Mouse (Mus musculus) midbrain, embryonic 15.5 days (tissue): ENCODE measurements around the gene Cers1. TPM values are rescaled to one million over a fixed set of nuclear protein-coding genes. Genes with fewer than 3 reads are reported as not detected.

Experiments used
- ATAC-seq: fragments of 200-750 bp; cut with Nextera tagmentation; replicated peaks from 2 replicates; pipeline ENCODE4 v1.8.0; 2017; ENCODE audit warnings: moderate TSS enrichment
- H3K27ac ChIP-seq: fragments of 300-500 bp; sonication (generic); 2 replicates; pipeline ENCODE4 v1.5.1; 2015; ENCODE audit warnings: mild to moderate bottlenecking, inconsistent platforms
- H3K27me3 ChIP-seq: fragments of 300-500 bp; sonication (generic); replicated peaks from 2 replicates; pipeline ENCODE4 v1.6.1; 2015; ENCODE audit warnings: inconsistent platforms
- H3K36me3 ChIP-seq: fragments of 300-500 bp; sonication (generic); replicated peaks from 2 replicates; pipeline ENCODE4 v1.6.1; 2015; ENCODE audit warnings: inconsistent platforms
- H3K4me1 ChIP-seq: fragments of 300-500 bp; sonication (generic); 2 replicates; pipeline ENCODE4 v1.6.1; 2015; ENCODE audit warnings: inconsistent platforms
- H3K4me2 ChIP-seq: fragments of 300-500 bp; sonication (generic); 2 replicates; pipeline ENCODE4 v1.6.1; 2015; ENCODE audit warnings: inconsistent platforms, mild to moderate bottlenecking, moderate library complexity
- H3K4me3 ChIP-seq: fragments of 300-500 bp; sonication (generic); 2 replicates; pipeline ENCODE4 v1.5.1; 2015; ENCODE audit warnings: mild to moderate bottlenecking, inconsistent platforms
- H3K9ac ChIP-seq: fragments of 300-500 bp; sonication (generic); 2 replicates; pipeline ENCODE4 v1.6.1; 2015; ENCODE audit warnings: mild to moderate bottlenecking, inconsistent platforms
- H3K9me3 ChIP-seq: fragments of 300-500 bp; sonication (generic); 2 replicates; pipeline ENCODE4 v1.6.1; 2016; ENCODE audit warnings: inconsistent platforms
- WGBS: fragments of 180-500 bp; shearing (Covaris S2); methylation state at CpG from one replicate; pipeline ENCODE4 v1.1.7; 2015; ENCODE audit warnings: mixed read lengths; 5-methylcytosine and 5-hydroxymethylcytosine counted together
- polyA plus RNA-seq: library from polyadenylated mRNA; unstranded; fragments of >200 nt; fragmentation: Nextera tagmentation; extraction: Ambion mirVana; gene quantifications from 2 replicates; pipeline ENCODE4 v1.2.1, GENCODE M21; 2015

The Cers1 gene
- polyA plus RNA-seq, 1 experiment from 2014 or later, result 38.2 TPM

DNA sequence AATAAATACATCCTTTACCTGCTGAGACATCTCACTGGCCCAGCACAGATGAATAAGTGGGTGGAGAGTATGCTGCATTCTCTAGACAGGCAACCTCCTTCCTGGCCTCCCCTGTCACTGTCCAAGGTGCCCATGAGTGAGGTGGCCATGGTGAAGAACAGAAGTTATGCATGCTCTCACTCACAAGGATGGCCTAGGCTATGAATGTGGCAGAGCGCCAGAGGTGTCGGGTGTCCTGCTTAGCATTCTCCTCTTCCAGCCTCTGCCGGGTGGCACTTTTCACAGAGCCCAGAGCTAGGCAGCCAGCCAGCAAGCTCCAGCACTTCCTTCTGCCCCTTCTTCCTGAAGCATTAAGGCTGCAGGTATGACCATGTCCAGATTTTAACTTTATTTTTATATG lies 43.8 kb downstream of the Cers1 start:
- no peak for ATAC-seq
- H3K4me2 ChIP-seq, result no peak overlapping the region

DNA sequence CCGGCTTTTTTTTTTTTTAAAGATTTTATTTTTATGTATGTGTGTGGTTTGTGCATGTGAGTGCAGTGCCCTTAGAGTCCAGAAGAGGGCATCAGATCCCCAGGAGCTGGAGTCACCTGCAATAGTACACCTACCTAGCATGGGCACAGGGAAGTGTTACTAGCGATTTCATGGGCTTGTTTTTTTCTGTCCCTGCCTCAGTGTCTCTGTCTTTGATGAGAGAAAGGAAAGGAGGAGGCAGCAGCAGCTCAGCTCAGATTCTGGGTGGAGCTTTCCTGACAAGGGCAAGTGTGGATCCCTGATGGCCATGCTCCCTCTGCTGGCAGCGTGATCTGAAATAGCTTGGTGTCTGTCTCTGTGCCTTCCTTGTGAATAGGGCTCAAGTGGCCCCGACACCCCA lies 45.2 kb downstream of the Cers1 start:
- Histone ChIP-seq H3K9ac (no peak overlapping the region), H3K4me2 (no peak overlapping the region), H3K4me3 (no peak overlapping the region), H3K27me3 (no peaks in the 10 kb centered on the region), H3K9me3 (no peaks in the 10 kb centered on the region), H3K4me1 (no peaks in the 10 kb centered on the region), H3K27ac (no peak overlapping the region), H3K36me3 (no peaks in the 10 kb centered on the region)
- 44% methylated on average over 4 of the region's 4 CpGs for WGBS
- ATAC-seq, result no peak

More for the DNA sequence above, 43.8 kb downstream of the Cers1 start:
- no peaks in the 10 kb centered on the region for H3K36me3 ChIP-seq
- H3K9ac ChIP-seq, result no peak overlapping the region
- no peak overlapping the region for H3K4me3 ChIP-seq
- H3K27ac ChIP-seq, result no peak overlapping the region
- 40% methylated on average over 3 of the region's 3 CpGs for WGBS
- H3K27me3 ChIP-seq, result no peaks in the 10 kb centered on the region
- no peaks in the 10 kb centered on the region for H3K4me1 ChIP-seq
- no peaks in the 10 kb centered on the region for H3K9me3 ChIP-seq

DNA sequence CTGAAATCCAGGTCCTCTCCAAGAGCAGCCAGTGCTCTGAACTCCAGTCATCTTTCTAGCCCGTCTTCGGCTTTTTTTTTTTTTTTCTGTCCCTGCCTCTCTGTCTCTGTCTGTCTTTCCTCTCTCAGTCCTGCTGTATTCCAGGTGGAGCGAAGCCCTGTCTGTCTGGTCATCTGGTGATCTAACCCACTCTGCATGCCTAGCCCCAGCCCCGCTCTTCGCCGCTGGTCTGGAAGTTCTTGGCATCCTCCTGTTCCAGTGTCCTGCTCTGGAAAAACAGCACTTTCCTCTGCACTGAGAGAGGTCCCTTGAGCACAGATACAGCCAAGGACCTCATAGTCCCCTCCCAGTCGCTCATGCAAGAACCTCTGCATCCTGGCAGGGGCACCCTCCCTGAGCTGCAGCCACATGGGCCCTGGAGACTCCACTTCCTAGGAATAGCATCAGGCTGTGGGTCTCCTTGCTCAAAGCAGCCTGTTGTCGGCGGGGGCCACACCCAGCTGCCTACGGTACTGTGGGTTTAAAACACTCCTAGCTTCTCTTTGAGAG lies 46.0 kb downstream of the Cers1 start:
- Histone ChIP-seq H3K4me1 (no peaks in the 10 kb centered on the region), H3K4me2 (no peak overlapping the region), H3K4me3 (no peak overlapping the region), H3K36me3 (no peaks in the 10 kb centered on the region), H3K27ac (no peak overlapping the region), H3K27me3 (no peaks in the 10 kb centered on the region), H3K9me3 (no peaks in the 10 kb centered on the region), H3K9ac (no peak overlapping the region)
- WGBS, result 77% methylated on average over 10 of the region's 10 CpGs
- ATAC-seq, result no peak

GRCm38 (mm10) chr8:70364066-70364465 lies 48.5 kb downstream of the Cers1 start:
- no peak overlapping the region for H3K9ac ChIP-seq
- ATAC-seq, result no peak
- no peak overlapping the region for H3K27ac ChIP-seq
- no peaks in the 10 kb centered on the region for H3K9me3 ChIP-seq
- no peak overlapping the region for H3K4me2 ChIP-seq
- 20% methylated on average over 5 of the region's 5 CpGs for WGBS
- H3K27me3 ChIP-seq, result no peaks in the 10 kb centered on the region
- no peaks in the 10 kb centered on the region for H3K36me3 ChIP-seq
- H3K4me3 ChIP-seq, result no peak overlapping the region
- no peaks in the 10 kb centered on the region for H3K4me1 ChIP-seq

- peaks cover 2% of the 10 kb centered on the region for H3K27me3 ChIP-seq
- H3K9me3 ChIP-seq, result no peaks in the 10 kb centered on the region
- no peak overlapping the region for H3K4me3 ChIP-seq
- no peak for ATAC-seq
- H3K4me2 ChIP-seq, result no peak overlapping the region
- no peak overlapping the region for H3K27ac ChIP-seq
- no peak overlapping the region for H3K9ac ChIP-seq
- 69% methylated on average over 5 of the region's 5 CpGs for WGBS
- H3K4me1 ChIP-seq, result no peaks in the 10 kb centered on the region
- H3K36me3 ChIP-seq, result no peaks in the 10 kb centered on the region
Measured at GRCm38 (mm10) chr8:70366588-70366987, 51.0 kb downstream of the Cers1 start.

DNA sequence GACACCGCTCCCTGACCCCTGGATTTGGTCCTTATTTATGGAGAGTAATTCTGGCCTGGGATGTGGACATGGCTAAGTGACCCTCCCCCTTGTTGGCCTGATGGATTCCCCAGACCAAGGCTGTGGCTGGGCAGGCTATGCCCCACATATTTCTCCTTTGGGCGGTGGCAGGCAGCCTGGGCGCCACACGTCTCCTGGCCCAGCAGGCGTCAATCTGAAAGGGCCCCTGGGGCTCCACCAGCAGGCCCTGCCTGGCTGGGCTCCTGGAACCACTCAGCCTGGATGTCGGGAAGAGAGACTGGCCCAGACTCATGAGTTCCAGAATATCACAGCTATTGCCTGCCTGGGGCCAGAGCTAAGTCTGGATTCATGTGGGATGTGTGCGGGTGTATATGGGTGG lies 54.9 kb downstream of the Cers1 start:
- H3K4me1 ChIP-seq, result peaks cover 16% of the 10 kb centered on the region
- H3K36me3 ChIP-seq, result no peaks in the 10 kb centered on the region
- H3K9ac ChIP-seq, result no peak overlapping the region
- no peak overlapping the region for H3K27ac ChIP-seq
- H3K27me3 ChIP-seq, result peaks cover 41% of the 10 kb centered on the region
- ATAC-seq, result no peak
- no peaks in the 10 kb centered on the region for H3K9me3 ChIP-seq
- no peak overlapping the region for H3K4me3 ChIP-seq
- H3K4me2 ChIP-seq, result no peak overlapping the region
- WGBS, result 73% methylated on average over 7 of the region's 7 CpGs

- 28% methylated on average over 6 of the region's 6 CpGs for WGBS
- no peaks in the 10 kb centered on the region for H3K36me3 ChIP-seq
- H3K27ac ChIP-seq, result no peak overlapping the region
- H3K9ac ChIP-seq, result no peak overlapping the region
- ATAC-seq, result no peak
- peaks cover 56% of the 10 kb centered on the region for H3K27me3 ChIP-seq
- H3K9me3 ChIP-seq, result no peaks in the 10 kb centered on the region
- H3K4me1 ChIP-seq, result peaks cover 20% of the 10 kb centered on the region
- H3K4me2 ChIP-seq, result no peak overlapping the region
- H3K4me3 ChIP-seq, result no peak overlapping the region
Measured at GRCm38 (mm10) chr8:70371951-70372350, 56.4 kb downstream of the Cers1 start.

DNA sequence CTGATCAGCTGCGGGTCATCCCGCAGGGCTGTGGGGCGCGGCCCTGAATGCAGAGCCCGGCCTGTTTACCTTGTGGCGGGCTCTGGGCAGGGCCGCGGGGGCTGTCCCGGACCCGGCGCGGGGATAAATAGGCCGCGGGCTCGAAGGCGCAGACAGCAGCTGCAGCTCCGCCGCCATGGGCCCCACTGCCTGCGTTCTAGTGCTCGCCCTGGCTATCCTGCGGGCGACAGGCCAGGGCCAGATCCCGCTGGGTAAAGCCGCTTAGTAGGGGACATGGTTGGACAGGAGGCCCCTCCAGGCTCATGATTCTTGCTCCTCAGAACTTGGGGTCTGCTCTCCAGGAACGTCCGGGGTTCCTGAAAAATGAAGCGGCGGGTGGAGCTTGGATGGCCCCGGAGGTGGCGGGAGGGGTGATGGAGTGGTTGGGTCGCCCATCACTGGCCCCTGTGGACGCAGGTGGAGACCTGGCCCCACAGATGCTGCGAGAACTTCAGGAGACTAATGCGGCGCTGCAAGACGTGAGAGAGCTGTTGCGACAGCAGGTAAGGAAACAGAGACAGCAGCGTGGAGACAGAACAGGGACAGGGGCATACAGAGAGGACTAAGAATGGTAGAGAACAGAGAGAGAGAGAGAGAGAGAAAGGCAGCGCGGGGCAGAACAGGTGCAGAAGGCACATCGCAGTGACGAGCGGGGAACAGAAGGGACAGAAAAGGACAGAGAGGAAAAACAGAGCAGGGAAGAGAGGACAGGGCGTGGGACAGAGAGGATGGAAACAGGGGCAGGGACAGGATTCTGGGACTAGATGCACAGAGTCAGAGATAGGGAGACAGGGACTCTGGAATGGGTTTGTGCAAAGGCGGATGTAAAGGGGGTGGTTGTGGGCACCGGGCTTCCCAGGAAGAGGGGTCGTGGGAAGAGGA lies 58.1 kb downstream of the Cers1 start, which contains the start of gene Comp:
TSS of gene Comp (plus strand) at position 162 of the 921 bp plus-strand sequence.
- Histone ChIP-seq H3K4me3 (peak within 1 kb of the TSS; percentile 30), H3K4me2 (peak within 1 kb of the TSS; percentile 48), H3K9me3 (no peaks in the 10 kb centered on the region), H3K4me1 (peaks cover 20% of the 10 kb centered on the region), H3K9ac (no peak within 1 kb of the TSS), H3K27me3 (peaks cover 72% of the 10 kb centered on the region), H3K27ac (no peak within 1 kb of the TSS), H3K36me3 (no peaks in the 10 kb centered on the region)
- WGBS, result 2% methylated on average over 47 of the region's 47 CpGs
- ATAC-seq, result peak; percentile 7; the same call in 1 of the 2 replicates

DNA sequence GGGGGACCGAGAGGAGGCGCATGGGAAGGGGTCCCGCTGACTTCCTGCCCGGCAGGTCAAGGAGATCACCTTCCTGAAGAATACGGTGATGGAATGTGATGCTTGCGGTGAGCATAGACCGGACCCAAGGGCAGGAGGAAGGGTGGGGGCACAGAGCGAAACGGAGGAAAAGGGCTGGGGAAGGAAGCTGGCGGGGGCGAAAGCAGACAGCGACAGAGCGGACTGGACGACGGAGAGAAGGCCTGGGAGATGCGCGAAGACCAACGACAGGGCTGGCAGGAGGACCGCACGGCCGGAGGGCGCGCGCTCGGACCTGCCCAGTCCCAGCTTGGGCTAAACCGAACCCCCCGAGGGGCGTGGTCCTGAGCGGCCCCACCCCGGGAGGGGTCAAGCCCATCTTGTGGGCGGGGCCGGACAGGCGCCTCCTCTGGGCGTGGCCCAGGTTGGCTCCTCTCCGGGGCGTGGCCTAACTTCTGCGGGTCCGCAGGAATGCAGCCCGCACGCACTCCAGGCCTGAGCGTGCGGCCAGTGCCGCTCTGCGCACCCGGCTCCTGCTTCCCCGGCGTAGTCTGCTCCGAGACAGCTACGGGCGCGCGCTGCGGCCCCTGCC lies 58.8 kb downstream of the Cers1 start:
- peaks cover 80% of the 10 kb centered on the region for H3K27me3 ChIP-seq
- no peaks in the 10 kb centered on the region for H3K36me3 ChIP-seq
- peaks cover 20% of the 10 kb centered on the region for H3K4me1 ChIP-seq
- H3K9me3 ChIP-seq, result no peaks in the 10 kb centered on the region
- ATAC-seq, result peak; percentile 61
- no peak overlapping the region for H3K9ac ChIP-seq
- WGBS, result under 1% methylated on average over 53 of the region's 53 CpGs
- H3K4me3 ChIP-seq, result peak overlapping the region; percentile 30
- H3K4me2 ChIP-seq, result peak overlapping the region; percentile 48
- no peak overlapping the region for H3K27ac ChIP-seq

DNA sequence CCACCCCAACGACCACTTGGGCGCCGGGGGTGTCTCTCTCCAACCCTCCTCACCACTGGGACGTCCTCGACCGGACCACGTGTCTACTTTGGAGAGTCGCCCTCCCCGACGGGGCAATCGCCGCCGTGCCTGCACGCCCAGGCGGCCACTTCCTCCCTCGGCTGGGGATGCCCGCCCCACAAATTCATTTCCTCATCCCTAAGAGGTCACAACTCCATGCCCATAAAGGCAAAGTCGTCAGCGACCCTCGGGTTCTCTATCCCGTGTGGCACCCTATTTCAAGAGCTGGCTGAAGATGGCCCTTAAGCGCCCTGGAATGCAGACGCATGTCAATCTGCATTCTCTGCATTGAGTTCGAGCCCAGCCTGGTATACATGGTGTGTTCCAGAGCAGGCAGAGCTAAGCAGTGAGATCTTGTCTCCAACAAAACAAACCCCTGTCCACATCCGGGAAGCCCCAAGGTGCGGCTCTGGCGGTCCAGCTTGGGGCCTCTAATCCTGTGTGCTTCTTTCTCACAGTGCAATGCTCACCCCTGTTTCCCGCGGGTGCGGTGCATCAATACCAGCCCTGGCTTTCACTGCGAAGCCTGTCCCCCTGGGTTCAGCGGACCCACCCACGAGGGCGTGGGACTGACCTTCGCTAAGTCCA lies 59.8 kb downstream of the Cers1 start:
- Histone ChIP-seq H3K4me2 (no peak overlapping the region), H3K4me3 (peak overlapping the region; percentile 30; the same call in 1 of the 2 replicates), H3K9me3 (no peaks in the 10 kb centered on the region), H3K9ac (no peak overlapping the region), H3K36me3 (no peaks in the 10 kb centered on the region), H3K27ac (no peak overlapping the region), H3K4me1 (peaks cover 20% of the 10 kb centered on the region), H3K27me3 (peaks cover 83% of the 10 kb centered on the region)
- WGBS, result 7% methylated on average over 35 of the region's 35 CpGs
- ATAC-seq, result no peak

- WGBS, result 7% methylated on average over 37 of the region's 37 CpGs
- Histone ChIP-seq H3K9ac (no peak overlapping the region), H3K27me3 (peaks cover 83% of the 10 kb centered on the region), H3K9me3 (no peaks in the 10 kb centered on the region), H3K4me3 (no peak overlapping the region), H3K36me3 (no peaks in the 10 kb centered on the region), H3K27ac (no peak overlapping the region), H3K4me2 (peak overlapping the region; percentile 12; the same call in 1 of the 2 replicates), H3K4me1 (peaks cover 20% of the 10 kb centered on the region)
- ATAC-seq, result no peak
Measured at GRCm38 (mm10) chr8:70376275-70376741, 60.7 kb downstream of the Cers1 start.

DNA sequence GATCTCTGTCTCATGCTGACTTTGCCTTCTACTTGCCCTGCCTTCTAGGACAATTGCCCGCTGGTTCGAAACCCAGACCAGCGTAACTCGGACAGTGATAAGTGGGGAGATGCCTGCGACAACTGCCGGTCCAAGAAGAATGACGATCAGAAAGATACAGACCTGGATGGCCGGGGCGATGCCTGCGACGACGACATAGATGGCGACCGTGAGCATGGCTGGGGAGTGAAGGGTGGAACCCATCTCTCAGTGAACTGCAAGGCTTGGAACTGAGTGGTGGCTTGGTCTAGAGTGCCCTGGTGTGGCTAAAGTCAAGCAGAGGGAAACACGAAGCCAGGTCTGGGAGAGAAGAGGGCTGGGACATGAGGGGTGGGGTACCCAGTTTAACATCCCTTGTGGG lies 61.5 kb downstream of the Cers1 start:
- 14% methylated on average over 15 of the region's 15 CpGs for WGBS
- H3K27ac ChIP-seq, result no peak overlapping the region
- H3K36me3 ChIP-seq, result no peaks in the 10 kb centered on the region
- H3K27me3 ChIP-seq, result peaks cover 75% of the 10 kb centered on the region
- H3K4me3 ChIP-seq, result no peak overlapping the region
- peaks cover 20% of the 10 kb centered on the region for H3K4me1 ChIP-seq
- ATAC-seq, result no peak
- H3K4me2 ChIP-seq, result no peak overlapping the region
- no peaks in the 10 kb centered on the region for H3K9me3 ChIP-seq
- H3K9ac ChIP-seq, result no peak overlapping the region
